Mouse (Mus musculus): ENCODE measurements around the gene Tpcn2.

Gene Tpcn2

GRCm38 (mm10) chr7:145205363-145205902 lies 78.4 kb downstream of the Tpcn2 start:
- no peak for DNase-seq (ENCODE audit: low spot score in 2 of 2)

GRCm38 (mm10) chr7:145199711-145200110 lies 84.1 kb downstream of the Tpcn2 start:
- no peak for DNase-seq (ENCODE audit: low spot score in 2 of 2)

- DNase-seq (ENCODE audit: low spot score in 2 of 2), result peak; percentile 70 to 73
Observed at GRCm38 (mm10) chr7:145198223-145198714, 85.5 kb downstream of the Tpcn2 start.

DNA sequence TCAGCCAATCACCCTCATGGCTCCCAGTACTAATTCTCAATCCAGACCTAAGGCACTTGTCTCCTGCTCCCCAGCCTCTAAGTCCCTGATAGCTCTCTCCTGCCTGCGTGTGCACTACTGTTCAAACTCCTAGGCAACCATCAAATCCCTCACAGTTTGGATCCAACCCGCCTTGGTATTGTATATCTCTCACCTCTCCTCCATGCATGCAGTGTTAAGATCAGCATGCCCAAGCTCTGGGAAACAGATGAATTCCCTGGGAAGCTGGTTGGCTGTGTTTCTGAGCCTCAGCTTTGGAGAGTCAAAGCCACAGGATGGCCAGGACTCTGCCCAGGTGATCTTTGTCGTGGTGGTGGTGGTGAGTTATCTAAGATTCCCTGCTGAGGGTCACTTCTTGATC lies 86.1 kb downstream of the Tpcn2 start:
- DNase-seq (ENCODE audit: low spot score in 2 of 2), result peak; percentile 33 to 36

DNA sequence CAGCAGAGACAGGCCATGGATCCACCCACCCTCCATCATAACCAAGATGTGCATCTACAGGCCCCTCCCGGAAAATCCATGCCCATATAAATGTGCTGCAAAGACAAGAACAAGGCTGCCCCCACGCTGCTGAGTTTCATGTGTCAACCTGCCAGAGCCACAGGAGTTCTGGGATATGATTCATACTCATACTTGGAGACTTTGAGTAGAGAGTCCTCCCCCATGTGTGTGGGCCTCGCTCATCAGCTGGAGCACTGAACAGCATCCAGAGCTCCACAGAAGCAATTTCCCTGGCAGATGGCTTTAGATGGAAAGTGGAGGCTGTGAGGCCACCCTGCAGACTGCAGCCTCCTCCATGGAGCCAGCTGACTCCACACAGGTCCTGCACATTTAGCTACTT lies 86.8 kb downstream of the Tpcn2 start:
- DNase-seq (ENCODE audit: low spot score in 2 of 2), result peak; percentile 86 to 95

DNA sequence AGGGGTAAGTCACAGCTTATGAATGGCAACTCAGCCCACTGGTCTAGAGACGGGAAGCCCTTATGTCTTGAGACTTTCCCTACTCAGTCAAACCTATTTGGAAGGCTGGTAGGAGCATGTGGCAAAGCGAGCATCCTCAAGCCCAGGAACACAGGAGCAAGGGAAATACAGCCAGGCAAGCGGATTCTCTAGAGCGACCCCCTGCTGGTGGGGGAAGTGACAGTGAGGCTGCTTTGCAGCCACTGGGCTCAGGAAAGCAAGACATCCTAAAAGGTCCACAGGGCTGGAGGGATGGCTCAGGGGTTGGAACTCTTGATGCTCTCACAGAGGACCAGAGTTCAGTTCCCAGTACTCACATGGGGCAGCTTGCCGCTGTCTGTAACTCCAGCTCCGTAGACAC lies 87.5 kb downstream of the Tpcn2 start:
- no peak for DNase-seq (ENCODE audit: low spot score in 2 of 2)

- DNase-seq (ENCODE audit: low spot score in 2 of 2), result no peak
Observed at GRCm38 (mm10) chr7:145195186-145195927, 88.5 kb downstream of the Tpcn2 start.

DNA sequence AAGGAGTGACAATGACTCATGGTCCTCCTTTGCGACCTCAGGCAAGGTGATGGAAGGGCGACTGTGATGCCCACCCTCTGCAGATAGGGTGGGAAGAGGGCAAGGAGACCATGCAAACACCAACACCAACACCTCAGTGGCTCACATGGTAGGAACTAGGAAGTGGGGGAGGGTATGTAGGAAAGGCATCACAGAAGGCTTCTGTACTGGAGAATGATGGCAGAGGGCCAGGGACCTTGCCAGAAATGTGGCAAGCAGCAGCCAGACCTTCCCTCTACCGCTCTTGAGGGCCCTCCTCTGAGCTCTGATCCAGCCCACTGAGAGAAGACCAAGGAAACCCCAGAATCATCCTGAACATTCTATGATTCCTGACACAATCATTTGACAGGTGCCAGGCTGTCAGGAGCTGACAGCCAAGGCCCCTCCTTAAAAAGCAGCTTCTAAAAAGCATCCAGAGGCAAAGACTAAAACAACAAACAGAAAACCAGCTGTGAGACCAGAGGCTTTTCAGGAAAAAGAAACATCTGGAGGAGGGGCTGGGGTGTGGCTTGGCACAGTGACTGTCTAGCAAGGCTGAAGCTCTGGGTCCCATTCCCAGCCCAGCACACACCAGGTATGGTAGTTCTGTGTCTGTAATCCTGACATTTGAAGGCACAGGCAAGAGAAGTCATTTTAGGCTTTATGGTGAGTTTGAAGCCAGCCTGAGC lies 89.2 kb downstream of the Tpcn2 start:
- peak; percentile 46 to 56 for DNase-seq (ENCODE audit: low spot score in 2 of 2)

- no peak for DNase-seq (ENCODE audit: low spot score in 2 of 2)
Observed at GRCm38 (mm10) chr7:145192836-145193235, 91.0 kb downstream of the Tpcn2 start.

- DNase-seq (ENCODE audit: low spot score in 2 of 2), result no peak
Observed at GRCm38 (mm10) chr7:145190520-145190919, 93.3 kb downstream of the Tpcn2 start.

DNA sequence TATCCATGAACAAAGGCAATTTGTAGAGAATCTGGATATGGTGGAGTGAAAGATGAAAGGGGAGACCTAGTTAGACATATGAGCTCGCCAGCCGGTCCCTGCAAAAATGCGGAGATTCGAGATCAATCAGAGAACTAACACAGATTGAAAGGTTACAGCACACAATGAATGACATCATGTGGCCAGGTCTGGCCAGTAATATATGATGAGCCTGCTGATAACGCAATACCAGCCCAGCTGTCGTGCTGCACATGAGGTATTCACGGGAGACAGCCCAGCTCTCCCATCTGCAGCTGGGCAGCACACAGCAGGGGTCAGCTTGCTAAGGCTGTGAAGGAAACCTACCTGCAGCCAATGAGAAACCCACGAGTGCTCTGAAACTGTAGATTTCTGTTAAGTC lies 94.5 kb downstream of the Tpcn2 start:
- DNase-seq (ENCODE audit: low spot score in 2 of 2), result no peak

DNA sequence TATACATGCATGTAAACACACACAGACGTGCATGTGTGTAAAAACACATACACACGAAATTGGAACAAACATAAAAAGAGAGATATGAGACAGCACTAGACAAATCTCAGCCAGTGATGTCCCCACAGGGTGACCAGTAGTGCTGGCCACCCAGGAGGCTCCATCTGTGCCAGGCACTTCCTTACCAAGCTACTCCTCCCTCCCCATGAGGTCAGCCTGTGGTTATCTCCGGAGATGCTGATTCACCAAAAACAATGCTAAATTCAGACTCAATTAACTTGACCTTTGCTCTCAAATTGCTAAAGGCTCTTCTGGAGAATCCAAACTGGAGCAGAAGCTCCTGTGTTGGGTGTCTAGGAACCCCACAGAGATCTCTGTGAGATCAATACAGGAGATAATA lies 96.0 kb downstream of the Tpcn2 start:
- no peak for DNase-seq (ENCODE audit: low spot score in 2 of 2)

DNA sequence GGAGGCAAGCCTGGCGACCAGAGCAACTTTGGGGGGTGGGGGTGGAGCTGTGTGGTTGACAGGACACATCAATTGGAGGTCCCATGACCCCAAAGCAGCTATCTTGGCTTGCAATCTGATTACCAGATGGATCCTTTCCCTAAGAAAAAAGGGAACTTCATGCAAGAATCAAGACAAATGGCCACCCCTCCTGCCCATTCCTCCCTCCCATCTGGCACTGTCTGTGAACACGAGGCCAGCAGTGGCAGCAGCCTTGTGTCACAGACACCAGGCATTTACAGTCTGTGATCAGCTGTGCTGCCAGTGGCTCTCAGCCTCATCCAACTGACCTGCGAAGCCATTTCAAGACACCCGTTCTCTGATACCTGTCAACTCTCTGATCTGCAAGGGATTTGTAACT lies 101.4 kb downstream of the Tpcn2 start:
- no peak for DNase-seq (ENCODE audit: low spot score in 2 of 2)

DNA sequence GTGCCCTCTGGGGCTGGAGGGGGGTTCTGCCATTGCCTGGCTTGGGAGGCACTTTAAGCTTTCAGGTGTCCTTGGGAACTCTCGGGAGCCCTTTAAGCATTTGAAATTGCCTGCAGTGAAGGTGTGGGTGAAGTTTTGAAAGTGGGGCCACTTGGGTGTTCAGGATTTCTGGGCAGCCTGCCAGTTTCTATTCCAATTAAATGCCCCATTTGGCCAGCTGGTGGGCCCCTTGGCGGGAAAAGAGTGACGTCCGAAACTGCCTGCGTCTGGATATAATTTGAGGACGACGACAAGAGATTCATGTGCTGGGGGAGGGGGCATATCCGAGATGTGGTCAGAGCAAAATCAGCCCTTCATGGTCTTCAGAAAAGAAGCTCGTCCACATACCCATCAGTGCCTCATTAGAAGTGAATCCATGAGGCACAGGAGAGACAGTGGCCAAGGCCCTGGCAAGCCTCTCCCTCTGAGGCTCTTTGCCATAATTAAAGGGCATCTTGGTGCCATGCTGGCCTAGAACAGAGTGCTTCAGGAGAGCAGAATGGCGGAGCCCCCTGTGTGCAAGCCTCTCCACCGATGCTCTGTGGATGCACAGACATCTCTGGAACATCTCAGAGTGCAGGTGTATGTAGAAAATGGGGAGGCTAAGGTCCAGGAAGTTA lies 102.3 kb downstream of the Tpcn2 start:
- DNase-seq (ENCODE audit: low spot score in 2 of 2), result no peak

DNA sequence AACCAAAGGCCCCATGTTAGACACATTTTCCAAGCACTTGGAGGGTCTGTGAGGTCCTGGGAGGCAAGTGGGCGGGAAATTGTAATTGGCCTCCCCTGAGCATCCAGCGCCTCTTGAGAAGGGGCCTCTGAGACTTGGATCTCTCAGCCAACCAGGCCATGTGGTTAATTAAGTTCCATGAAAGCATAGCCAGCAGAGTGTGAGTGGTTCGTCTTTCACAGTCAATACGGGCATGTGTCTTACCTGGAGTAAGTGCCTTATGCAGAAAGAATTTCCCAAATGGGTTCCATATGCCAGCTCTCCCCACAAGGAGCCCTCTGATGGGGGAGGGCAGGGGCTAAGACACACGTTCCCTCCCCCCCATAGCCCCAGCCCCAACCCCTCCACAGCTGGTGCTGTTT lies 104.1 kb downstream of the Tpcn2 start:
- DNase-seq (ENCODE audit: low spot score in 2 of 2), result no peak

- DNase-seq (ENCODE audit: low spot score in 2 of 2), result peak in 1 of 2 experiments; percentile 28
Observed at GRCm38 (mm10) chr7:145176750-145177589, 106.8 kb downstream of the Tpcn2 start.

DNA sequence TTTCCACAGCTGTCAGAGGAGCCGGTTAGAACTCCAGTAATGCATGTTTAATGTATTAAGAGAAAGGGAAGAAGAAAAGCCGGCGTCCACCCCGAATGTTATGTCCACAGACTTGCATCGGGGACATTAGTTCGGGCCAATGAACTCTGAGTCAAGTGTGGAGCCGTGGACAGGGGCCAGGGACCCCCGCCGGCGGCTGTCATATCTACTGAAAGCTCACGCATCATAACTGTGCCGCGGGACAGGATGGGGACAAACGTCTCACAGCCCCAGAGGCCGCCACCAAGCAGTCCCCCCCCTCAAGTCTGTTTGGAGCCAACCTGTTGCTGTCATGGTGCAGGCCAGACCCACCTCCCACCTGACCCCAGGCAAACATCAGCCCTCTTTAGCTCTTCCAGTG lies 110.2 kb downstream of the Tpcn2 start:
- DNase-seq (ENCODE audit: low spot score in 2 of 2), result no peak

DNA sequence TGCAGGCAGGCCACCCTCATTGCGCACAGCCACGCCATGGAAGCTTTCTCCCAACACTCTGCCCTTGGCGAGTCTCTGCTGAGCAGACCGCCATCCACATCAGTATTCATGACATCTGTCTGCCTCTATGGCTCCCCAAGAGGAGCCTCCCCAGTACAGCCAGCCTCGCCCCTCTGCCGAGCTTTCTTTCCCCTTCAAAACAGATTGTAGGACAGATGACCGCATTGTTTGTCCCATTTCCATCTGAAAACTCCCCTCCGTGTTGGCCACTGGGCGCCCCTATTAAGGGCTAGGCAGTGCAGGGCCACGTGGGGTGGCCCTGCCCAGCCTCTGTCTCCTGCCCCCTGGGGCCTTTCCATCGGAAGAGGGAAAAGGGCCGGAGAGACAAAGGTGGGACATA lies 110.7 kb downstream of the Tpcn2 start:
- DNase-seq (ENCODE audit: low spot score in 2 of 2), result no peak

- DNase-seq (ENCODE audit: low spot score in 2 of 2), result no peak
Observed at GRCm38 (mm10) chr7:145169703-145170102, 114.1 kb downstream of the Tpcn2 start.

- DNase-seq (ENCODE audit: low spot score in 2 of 2), result no peak
Observed at GRCm38 (mm10) chr7:145159283-145160240, 124.2 kb downstream of the Tpcn2 start.

Measured in frontal cortex, postnatal 36 days (tissue).